Mouse (Mus musculus) regulatory T cell (primary cell): ENCODE results near the gene Cenpa.

Experiments used
- in situ Hi-C: fragments of 300-600 bp; cut with MboI, MseI; formaldehyde crosslinking; loops from one replicate; pipeline ENCODE4 v1.15.1; 2025; ENCODE audit warnings: high pct_unique_total_duplicates

Cenpa gene

GRCm38 (mm10) chr5:30666391-30667195 lies at the start of gene Cenpa:
Gene Cenpa, plus strand, starts transcription at chr5:30666777.
- in situ Hi-C loops: loop anchor here (25.0 kb wide), 1 partner anchor 429 kb away; the partner anchor contains the start of gene Selenoi

GRCm38 (mm10) chr5:30617357-30617756 lies 49.2 kb upstream of the Cenpa start:
- in situ Hi-C loops: no loop called here

DNA sequence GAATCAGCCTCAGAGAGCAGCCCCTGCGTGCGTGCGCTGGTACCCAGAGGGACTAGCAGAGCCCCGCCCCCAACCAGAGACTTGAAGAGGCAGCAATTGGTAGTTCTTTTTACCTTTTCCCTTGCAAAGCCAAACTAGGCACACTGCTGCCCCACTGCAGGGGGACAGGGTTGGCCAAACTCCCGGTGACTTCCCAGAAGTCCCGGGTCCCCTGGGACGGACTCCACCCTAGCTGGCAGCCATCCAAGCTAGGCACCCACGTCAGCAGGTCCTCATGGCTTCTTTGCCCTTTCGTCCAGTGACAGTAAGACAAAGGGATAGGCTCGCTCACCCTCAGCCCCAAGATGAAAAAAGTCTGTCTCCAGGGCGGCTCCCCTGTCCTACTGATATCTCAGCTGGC lies 48.7 kb upstream of the Cenpa start:
- in situ Hi-C loops: no loop called here

DNA sequence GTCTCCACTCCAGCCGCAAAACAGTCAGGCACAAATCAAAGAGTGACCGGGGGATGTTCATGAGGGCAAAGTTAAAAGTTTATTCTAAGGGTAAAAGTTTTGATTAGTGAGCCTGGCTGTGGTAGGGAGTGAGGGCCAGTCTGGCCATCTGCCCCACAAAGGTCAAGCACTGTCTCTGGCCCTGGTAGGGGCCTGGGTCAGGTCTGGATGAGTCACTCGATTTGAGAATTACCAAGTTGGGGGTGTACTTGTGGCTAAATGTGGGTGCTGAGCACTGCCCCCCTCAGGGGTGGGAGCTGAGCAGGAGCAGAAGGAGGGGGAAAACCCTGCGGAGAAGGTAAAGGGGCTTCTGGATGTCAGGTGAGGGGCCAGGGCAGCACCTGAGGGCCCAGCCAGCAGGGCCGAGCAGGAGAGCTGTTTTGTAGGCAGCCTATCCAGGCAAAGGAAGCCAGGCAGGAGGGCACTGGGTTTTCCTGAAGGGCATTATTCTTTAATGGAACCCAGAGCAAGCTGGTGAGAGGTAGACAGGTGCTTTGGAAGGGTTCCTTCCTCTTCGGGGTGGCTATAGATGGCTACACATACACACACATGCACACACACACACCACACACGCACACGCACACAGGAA lies 48.1 kb upstream of the Cenpa start:
- in situ Hi-C loops: no loop called here

- in situ Hi-C loops: no loop called here
Measured at GRCm38 (mm10) chr5:30619211-30619610, 47.4 kb upstream of the Cenpa start.

GRCm38 (mm10) chr5:30620567-30620966 lies 46.0 kb upstream of the Cenpa start:
- in situ Hi-C loops: no loop called here

DNA sequence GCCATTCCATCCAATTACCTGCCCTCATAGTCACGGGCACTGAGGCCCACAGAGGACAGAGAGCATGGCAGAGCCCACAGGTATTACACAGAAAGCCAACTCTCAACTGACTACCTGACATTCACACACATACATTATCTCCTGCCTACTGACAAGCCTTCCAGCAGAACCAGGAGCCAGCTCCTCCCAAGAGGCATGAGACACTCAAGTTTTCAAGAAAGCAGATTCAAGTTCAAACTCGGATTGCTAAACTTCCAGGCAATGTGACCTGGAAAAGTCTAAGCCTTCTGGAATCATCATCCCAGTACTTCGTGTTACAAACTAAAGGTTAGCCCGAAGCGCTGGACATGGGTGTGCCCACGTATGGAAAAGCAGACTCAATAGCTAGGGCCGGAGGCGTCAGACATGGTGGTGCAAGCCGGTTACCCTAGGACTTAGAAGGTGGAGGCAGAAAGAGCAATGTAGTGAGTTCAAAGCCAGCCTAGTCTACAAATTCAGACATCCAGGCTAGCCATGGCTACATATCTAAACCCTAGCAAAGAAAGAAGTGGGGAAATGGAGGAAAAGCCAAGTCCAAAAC lies 45.3 kb upstream of the Cenpa start:
- in situ Hi-C loops: no loop called here

DNA sequence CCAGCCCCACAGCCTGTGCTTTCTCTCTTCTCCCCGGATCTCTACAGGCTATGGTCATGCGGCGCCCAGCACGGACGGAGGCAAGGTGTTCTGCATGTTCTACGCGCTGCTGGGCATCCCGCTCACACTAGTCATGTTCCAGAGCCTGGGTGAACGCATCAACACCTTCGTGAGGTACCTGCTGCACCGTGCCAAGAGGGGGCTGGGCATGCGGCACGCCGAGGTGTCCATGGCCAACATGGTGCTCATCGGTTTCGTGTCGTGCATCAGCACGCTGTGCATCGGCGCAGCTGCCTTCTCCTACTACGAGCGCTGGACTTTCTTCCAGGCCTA lies 44.8 kb upstream of the Cenpa start:
- in situ Hi-C loops: no loop called here

GRCm38 (mm10) chr5:30622177-30622840 lies 44.3 kb upstream of the Cenpa start:
- in situ Hi-C loops: no loop called here

- in situ Hi-C loops: no loop called here
Measured at GRCm38 (mm10) chr5:30622841-30623185, 43.8 kb upstream of the Cenpa start.

- in situ Hi-C loops: no loop called here
Measured at GRCm38 (mm10) chr5:30623380-30623779, 43.2 kb upstream of the Cenpa start.

GRCm38 (mm10) chr5:30624311-30624710 lies 42.3 kb upstream of the Cenpa start:
- in situ Hi-C loops: no loop called here

DNA sequence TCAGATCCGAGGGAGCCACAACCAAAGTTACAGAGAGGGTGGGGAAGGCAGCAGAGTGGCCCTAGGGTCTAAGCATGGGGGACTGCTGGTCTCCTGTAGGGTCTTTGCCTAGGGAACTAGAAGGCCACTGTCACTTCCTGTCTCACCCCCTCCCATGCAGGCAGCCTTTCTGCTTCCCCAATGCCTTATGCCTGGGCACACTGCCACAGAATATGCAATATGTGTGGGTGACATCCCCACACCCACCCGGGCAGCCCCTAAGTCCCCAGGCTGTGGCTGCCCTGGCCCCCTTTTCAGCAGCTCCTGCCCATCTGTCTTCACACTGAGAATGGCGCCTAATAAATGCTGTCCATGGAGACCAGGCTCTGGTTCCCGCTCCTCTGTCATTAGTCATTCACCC lies 41.7 kb upstream of the Cenpa start:
- in situ Hi-C loops: no loop called here

- in situ Hi-C loops: no loop called here
Measured at GRCm38 (mm10) chr5:30625379-30625778, 41.2 kb upstream of the Cenpa start.

GRCm38 (mm10) chr5:30626331-30627105 lies 40.1 kb upstream of the Cenpa start:
- in situ Hi-C loops: no loop called here

DNA sequence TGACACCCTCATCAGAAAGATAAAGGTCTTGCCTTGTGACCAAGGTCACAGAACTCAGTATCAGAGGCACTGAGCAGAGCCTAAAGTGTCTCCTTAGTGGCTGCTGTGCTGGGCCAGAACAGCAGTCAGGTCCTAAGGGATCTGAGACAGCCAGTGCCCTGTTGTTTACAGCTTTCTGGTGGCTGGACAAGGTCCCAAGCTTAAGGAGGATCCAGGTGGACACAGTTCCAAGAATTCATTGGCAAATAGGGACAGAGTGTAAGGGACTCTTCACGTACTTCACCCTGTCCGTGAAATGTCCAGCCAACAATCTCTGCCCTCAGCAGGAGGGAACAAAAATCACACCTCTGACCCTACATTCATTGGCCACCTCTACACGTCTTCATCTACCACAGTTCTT lies 38.1 kb upstream of the Cenpa start:
- in situ Hi-C loops: no loop called here

DNA sequence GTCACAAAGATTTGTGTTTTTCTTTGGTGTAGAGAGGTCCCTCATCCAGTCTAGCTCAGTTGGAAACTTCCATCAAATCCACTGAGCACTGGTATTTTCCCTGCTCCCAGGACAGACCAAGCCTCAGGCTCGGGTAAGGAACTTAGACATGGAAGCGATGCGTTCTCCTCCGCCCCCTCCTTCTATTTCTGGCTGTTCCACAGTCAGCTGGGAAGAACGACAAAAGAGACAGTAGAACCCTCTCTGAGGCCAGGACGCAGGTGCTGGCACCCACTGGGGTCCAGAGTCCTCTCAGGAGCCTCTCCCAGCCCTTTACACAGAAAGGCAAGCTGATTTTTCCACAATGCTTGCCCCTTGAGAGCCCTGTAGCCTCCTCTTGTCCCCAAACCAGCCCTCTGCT lies 36.2 kb upstream of the Cenpa start:
- in situ Hi-C loops: no loop called here

DNA sequence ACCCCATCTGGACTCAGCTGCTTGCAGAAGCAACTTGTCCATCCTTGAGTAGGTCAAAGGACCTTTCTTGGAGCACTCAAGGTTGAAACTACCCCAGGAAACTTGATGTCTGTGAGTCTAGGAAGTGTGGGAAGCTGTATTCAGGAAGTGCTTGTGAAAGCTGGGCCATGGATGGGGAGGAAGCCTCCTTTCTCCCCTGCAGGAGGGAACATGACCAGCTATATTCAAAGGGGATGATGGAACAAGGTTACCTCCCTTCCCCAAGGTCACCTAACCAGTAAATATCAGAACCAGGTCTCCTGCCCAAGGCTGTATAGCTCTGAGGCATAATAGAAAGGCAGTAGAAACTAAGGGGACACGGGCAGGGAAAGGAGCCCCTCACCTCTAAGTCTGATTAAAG lies 34.4 kb upstream of the Cenpa start:
- in situ Hi-C loops: no loop called here

DNA sequence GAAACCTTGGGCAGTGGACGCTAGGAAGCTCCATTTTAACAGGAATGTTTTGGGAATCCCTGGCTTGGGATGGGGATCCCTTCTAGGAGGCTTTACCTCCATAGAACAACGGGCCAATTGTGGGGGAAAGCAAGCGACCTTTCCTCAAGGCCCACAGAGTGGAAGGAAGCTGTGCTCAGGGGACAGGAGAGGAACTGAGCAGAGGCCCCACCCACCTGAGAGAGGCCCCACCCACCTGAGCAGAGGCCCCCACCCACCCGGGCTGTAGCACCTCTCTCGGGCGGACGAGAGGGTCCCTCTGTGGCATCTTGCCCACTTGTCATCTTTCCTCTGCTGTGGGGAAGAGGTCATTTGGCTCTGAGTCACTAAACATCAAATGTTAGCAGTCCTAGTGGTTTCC lies 29.6 kb upstream of the Cenpa start:
- in situ Hi-C loops: loop anchor here (5.0 kb wide), 1 partner anchor 120 kb away; no protein-coding TSS in a partner anchor

GRCm38 (mm10) chr5:30638041-30638440 lies 28.5 kb upstream of the Cenpa start:
- in situ Hi-C loops: loop anchor here (5.0 kb wide), 1 partner anchor 121 kb away; no protein-coding TSS in a partner anchor

DNA sequence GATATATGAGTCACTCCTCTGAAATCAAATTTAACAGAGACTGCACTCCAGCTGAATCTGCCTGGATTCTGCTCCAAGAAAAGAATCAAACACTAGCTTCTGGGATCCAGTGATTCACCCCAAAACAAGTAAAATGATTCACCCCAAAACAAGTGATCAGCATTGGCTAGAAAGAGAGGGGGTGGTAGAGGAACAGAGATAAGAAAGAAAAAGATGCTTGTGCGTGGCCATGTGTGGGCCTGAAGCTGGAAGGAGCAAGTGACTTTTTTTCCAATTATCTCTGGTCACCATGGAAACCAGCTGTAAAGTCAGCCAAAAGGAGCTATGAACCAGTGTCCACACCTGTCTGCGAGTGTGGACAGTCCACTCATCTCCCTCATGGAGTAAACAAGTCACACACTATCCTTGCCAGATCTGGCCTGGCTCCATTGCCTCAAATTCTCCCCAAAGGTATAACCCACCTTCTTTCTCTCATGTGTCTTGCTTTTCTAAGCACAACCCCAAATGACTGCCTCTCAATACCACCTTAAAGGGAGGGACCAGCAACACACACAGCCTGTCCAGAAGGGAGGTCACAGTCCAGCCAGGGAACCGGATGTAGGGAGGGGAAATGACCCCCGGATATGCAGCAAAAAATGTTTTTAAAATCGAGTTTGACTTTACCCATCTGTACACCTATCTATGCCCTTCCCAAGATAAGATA lies 22.9 kb upstream of the Cenpa start:
- in situ Hi-C loops: loop anchor here (10.0 kb wide), 1 partner anchor 359 kb away; the partner anchor contains the start of gene Drc1
